Mouse (Mus musculus): ENCODE data around the gene Xxylt1.

DNA sequence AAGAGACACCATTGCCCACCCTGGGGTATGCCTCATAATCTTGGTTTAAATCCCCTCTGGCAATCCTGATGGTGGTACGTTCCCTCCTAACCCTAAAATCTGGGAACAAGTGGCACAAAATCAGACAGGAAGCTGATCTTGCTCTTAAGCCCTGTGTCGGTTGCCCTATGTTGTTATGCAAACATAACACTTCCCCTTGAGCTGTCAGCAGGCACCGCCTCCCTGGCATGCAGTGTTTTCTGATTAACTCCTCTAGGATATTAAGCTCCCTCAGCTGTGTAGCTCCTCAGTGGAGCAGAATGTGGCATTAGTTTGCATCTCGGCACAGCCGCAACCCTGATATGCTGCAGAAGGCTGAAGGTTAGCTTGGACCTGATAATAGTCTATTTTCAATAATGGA lies 58.9 kb downstream of the Xxylt1 start:
- TF ChIP-seq CTCF (IDR thresholded peaks at IDR 0.05), result no peak
- TF ChIP-seq POLR2A (IDR thresholded peaks at IDR 0.05; ENCODE audit: insufficient read depth, low read depth, low read length), result no peak

Data from heart, adult 2 months (tissue).